Mouse (Mus musculus): Measurements from ENCODE around the gene Dnm1.

- TF ChIP-seq POLR2A (IDR thresholded peaks at IDR 0.05; ENCODE audit: borderline replicate concordance, insufficient read depth, low read length) = no peak
- no peak for TF ChIP-seq CTCF (IDR thresholded peaks at IDR 0.05; ENCODE audit: borderline replicate concordance, insufficient read depth, low read depth, low read length)
Measured at GRCm38 (mm10) chr2:32339912-32340642, 13.1 kb downstream of the Dnm1 start.

All from cerebellum, adult 2 months (tissue).